Mouse (Mus musculus) gastrocnemius, adult 18-20 months (tissue): ENCODE measurements around the gene Rap1gap. TPM values are rescaled to one million over a fixed set of nuclear protein-coding genes. Genes with fewer than 3 reads are reported as not detected.

Source experiments
- DNase-seq: peaks from one replicate; pipeline ENCODE4 v3.0.0; 2021; ENCODE audit warnings: low spot score
- total RNA-seq, 2 experiments: library from RNA; stranded (reverse); gene quantifications; 2 replicates each; pipeline ENCODE4 v1.2.3; 2021

Rap1gap gene
- total RNA-seq, 2 experiments from 2014 or later: 8.3 to 10.2 TPM

DNA sequence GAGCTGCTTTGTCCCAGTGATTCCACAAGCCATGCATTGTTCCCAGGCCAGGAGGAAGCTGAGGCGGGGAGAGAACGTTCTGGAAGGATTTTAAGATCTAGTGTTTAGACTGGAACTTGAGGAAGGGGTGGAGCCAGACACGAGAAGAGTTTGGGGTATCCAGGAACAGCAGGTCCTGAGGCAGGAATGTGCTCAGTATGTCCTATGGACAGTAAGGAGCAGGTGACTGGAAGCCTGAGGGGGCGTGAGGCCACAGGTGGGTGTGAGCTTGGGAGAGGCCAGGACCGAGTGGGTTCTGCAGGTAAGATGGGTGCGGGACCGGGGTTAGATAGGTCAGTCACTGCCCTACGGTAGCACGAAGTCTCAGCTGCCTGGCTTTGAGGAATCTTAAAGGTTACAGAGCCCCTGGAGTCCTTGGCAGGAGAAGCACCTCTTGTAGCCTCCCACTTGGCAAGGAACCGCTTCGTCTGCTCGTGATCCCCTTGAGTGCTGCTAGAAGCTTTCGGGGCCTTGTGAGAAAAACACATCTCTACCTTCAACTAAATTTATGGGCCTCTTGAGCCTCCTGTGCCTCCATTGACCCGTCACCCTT lies 22.8 kb downstream of the Rap1gap start:
- no peak for DNase-seq

DNA sequence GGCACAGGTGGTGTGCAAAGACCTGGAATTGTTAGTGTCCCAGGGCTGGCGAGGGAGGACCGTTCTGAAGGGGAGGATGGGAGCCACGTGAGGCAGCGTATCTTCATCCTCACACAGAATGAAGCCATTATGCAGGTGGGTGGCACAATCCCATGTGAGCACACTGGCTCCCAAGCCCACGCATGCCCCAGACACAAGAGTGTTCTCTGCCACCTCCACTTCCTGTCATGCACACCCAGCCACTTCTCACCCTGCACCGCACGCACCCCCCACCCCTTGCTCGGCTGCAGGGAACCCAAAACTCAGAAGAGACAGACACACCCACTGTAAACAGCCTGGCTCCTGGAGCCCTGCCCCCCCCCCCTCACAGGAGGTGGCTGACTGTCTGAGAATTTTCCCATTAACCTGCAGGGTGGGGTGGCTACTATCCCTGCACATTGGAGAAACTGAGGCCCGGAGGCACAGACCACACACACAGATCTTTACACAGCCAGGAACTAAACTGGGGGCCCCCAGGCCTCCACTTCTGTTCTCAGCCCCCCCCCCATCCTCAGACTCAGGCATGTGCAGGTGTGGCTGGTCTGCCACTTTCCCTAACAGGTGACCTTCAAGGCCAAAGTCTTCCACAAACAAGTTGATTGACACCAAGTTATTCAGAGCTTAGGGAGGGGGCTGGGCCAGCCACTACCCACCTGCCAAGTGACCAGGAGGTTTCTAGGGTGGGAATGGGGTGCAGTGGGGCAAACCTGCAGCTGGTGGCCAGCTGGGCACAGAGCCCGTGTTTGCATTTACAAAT lies 27.8 kb downstream of the Rap1gap start:
- no peak for DNase-seq

DNA sequence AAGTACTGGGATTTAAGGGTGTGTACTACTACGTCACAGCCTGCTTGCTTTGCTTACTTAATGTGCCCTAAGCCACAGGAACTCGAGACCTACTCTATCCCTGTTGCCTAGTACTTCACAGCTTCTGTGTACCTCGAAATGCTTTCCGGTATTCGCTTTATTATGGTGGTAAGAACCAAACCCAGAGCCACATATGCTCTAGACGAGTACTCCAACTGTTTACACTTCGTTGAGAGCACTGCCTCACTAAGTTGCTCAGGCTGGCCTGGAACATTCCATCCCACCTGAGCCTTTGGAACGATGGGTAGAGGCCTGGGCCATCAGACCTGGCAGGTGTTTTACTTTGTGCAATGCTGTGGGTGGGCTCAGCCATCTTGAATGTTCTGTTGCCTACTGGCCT lies 30.8 kb downstream of the Rap1gap start:
- DNase-seq: no peak

DNA sequence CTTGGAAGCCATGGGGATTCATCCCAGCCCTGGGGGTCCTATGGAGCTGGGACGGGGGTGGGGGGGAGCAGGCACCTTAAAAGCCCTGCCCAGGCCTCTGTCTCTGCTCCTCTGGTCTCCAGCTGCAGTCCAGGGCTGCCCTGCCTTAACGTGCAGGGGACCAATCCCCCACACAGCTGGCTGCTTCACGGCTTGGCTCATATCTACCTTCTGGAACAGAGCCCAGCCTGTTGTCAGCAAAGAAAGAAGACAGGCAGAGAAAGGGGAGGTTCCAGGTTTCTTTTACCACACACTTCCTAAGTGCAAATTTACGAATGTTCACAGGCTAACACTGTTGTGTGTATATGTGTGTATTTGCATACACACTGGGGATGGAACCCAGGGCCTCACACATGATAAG lies 31.4 kb downstream of the Rap1gap start:
- DNase-seq: no peak

DNA sequence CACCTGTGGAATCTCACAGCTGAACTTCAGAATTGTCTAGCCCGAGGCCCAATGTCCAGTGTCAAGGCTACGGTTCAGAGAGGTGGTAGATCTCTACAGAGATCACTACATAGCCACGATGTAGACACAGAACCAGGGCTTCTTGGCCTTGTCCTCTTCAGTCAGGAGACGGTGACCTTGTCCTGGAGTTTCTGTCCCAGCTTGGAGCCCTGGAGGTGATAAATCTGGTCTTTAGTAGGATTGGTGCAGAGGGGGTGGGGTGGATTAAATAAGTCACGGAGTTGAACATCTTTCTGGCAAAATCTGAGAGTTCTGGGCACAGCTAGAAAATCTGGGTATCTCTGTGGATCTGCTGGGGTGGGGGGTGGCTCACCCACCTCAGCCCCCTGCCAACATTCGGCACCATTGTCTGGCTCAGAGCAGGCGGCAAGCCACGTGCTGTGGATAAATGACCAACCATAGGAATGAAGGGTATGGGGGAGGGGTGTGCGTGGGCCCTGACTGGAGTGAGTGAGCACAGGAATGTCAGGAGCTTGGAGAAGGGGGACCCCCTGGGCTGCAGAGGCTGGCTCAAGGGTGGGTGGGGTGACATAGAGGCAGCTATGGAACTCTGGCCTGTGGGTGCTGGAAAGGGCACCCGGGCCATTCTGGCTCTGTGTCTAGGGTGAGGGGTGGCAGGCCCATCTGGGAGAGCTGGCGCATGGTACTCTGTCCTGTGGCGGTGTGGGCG lies 32.8 kb downstream of the Rap1gap start:
- DNase-seq: no peak

DNA sequence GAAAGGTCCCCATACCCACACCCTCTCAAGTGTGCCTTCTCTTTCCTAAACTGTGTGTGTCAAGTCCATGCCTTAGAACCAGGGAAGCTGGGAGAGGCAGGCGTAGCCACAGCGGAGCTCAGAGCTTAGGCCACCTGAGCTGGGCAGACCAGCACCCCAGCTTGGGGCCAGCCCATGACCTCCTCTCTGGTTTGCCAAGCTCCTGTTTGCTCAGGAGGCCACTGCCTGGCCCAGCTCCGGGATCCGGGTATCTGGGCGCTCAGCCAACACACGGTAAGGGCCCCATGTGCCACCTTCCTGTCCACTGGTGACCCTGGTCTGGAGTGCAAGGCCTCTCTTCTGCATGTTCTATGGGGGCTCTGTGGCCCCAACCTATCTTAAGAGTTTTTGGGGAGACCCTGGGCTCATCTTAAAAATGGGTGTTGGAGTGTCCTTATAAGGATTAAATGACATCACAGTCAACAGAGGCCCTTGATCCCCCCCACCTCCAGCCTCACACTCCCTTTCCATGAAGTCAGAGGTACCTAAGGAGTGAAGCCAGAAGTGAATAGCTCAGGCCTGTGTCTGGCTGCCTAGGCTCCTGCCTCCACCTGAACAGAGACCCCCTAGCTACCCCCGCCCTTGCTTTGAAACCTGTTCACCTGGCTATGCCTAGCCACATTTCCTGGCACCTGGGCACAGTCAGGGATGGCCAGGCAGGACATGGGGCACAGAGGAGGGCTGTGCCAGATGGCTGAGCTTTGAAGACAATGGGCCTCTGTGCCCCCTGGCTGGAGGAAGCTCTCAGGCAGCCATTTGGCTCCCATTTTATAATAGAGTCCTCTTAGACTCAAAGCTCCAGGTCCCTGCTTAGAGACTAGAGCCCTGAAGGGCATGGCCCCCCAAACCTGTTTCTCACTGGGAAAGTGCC lies 33.8 kb downstream of the Rap1gap start:
- DNase-seq: no peak

DNA sequence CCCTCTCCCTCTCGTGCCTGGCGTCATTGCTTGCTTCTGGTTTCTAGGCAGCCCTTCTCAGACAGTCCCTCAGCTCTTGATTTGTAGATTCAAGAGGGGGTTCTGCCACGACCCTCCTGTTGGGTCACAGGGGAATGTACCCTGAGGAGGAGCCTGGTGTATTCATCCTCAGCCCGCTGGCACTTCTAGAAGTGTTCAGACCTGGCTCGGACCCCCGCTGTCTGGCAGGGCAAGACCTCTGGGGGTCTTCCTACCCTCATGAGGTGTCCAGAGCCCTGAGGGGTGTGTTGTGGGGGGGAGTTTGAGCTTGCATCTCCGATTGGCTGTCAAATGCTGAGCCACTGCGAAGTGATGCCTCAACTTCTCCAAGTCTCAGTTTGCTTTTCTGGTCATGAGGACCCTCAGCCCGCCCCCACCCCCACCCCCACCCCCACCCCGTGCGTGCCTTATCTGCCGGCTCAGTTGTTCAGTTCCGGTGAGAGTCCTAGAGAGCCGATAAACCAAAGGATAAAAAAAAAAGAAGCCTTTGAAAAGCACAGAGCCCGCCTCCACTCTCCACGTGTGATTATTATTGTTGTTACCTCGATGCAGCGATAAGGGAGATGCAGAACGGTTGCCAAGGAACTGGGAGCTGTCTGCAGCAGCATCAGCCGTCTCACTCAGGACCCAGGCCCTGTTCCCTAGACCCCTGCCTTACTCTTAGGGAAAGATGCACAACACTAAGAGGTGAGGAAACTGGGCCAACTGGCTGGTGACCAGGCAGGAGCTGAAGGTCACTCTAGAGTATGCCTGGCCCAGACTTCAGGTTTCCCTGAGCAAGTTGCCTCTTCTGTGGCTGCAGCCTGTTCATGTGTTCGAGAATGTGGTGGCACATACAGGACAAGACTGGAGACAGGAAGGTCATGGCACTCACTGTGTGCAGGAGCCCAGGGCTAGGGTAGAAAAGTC lies 35.0 kb downstream of the Rap1gap start:
- DNase-seq: no peak

DNA sequence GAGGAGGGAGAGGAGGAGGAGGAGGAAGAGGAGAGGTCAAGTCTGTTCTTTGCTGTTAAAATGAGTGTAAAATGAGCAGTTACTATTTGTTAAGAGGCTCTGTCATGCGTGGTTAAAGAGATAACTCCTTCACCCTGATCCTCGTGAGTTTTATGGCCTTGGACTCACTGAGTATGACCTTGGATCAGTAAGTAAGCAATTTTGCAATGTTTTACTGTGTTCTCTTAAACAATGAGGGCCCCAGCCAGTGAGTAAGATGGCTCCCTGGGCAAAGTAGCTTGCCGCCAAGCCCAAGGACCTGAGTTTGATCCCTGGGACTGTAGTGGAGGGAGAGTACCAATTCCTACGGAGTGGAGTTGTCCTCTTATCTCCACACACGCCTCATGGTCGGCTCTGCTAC lies 36.4 kb downstream of the Rap1gap start:
- DNase-seq: no peak

DNA sequence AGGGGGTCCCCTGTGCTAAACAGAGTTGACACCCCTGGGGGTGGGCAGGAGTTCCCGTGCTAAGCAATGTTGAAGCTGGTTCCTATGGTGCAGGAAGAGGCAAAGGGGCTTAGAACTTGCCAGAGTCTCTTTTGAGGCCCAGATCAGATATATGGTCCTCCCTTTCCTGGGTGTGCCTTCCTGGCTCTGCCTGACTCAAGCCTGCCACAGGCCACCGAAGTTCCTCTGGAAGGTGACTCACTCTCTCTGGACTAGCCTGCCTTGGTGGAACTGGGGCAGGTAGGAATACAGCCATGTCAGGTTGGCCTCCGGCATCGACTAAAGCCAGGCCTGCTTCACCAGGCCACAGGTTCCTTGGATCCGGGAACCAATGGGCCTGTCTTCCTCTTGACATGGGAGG lies 38.6 kb downstream of the Rap1gap start:
- DNase-seq: no peak

DNA sequence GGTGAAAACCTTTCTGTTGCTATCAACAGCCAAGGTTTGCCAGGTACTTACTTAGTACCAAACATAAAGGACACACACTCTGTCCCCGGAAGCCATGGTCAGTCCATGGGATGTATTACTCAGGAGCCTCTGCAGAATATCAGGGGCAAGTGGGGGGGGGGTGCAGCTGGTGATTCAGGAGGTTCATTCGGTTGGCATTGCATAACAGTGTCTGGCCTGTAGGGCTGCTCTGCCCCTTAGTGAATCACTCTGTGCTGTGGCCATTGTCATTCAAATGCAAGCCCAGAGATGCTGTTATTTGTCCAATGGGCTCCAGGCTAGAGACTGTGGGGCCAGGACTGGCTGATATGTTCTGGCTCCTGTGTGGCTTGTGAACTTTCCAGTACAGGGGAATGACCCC lies 40.0 kb downstream of the Rap1gap start:
- no peak for DNase-seq

DNA sequence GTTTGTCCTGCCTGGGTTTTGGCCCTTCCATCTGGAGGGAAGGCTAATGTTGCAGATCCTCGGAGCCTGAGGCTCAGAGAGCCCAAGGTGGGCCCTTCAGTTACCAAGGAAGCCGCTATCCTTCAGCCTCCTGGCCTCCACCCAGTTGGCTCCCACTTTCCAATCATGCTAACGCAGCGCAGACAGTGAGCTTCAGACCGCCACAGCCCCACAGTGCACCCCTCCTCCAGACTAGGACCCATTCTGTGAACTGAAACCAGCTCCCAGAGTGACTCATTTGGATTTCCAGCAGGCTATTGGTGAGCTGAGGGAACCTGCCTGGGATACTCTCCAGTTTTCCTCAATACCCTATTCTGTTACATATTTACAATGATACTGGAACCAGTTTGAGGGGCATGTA lies 40.9 kb downstream of the Rap1gap start:
- no peak for DNase-seq

DNA sequence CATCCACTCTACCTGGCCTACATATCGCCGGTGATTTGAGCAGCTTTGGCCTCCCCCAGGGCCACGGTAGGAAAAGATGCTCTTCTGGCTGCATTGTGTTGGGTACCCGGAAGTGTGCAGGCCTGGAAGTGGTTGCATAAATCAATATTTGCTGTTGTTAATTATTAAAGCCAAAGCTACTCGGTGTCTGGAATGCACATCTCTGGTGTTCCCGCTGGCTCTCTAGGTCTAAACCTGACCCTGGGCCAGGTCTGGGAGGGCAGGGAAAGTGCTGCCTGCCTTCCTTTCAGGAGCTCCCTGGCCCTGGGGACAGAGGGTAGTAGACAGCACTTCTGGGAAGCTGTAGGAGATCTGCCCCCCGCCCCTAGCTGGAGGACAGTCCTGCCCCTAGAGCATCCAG lies 42.0 kb downstream of the Rap1gap start:
- DNase-seq: no peak

DNA sequence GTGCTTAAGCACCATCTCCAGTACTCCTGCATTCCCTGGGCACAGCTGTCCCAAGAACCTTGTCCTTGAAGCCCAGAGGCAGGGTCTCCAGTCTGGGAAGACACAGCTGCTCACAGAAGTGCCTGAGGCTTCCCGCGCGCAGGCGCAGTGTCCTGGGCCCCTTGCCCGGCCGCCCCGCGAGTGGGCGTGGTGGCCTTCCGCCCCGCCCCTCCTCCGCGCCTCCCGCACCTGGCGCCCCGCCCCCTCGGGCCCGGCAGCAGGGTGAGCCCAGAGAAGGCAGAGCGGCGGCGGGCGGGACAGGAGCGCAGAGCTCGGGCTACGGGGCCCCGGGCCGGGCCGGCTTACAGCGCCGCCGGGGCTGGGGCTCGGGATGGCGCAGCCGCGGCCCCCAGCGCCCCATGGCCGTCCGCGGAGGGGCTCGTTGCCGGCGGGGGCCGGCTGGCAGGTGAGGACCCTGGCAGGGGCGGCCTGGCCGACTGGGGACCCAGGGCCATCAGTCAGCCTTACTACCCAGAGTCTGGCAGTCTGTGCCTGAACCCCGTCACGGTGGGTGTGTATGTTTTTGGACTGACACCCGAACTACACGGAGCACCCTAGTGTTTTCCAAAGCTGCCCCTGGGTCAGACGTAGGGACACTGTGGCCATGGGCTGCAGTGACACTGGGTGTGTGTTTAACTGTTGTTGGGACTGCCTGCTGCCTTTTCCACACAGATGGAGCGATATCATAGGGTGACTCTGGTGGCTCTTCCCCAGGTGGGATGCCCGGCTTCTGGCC lies 42.9 kb downstream of the Rap1gap start:
- peak; percentile 85 for DNase-seq

DNA sequence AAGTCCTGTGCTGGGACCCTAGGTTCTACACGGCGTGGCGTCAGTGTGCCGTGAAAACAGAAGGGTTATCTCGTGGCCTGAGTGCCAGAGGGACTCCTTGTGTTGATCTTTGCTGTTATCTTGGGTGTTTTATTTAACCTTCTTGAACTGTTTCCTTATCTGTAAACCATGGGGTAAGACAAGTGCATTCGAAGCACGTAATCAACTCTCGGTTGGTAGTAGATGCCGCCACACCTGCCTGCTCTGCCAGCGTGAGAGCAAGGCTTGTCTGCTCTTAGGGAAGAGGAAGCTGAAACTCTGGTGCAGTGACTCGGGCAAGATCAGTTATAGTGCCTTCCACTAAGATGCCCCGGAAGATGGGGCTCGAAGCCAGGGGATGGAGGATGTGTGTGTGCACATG lies 48.4 kb downstream of the Rap1gap start:
- DNase-seq: no peak

DNA sequence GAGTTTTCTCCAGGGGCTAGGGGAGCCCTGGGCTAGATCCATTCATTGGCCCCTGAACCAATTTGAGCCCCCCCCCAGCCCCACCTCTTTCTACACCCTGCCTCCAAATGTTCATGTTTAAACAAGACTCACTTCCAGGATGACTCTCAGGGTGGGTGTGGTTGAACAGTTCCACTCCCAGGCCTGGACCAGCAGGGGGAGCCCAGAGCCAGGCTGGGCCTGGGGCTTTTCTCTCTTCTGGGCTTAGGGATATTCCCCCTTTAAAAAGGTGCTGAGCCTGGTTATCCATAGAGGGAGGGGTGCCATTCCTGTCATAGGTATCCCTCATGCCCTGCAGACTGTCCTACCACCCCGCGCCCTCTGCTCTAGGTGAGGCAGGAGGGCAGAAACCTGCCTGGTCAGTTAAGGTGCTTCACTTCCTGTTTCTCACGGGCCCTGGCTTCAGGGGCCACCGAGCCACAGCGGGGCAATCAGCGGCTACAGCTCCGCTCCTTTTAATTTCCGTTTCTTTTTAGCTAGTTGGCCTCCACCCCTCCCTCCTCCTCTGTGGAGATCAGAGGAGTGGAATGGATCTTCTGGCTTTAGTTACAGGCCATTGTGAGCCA lies 49.6 kb downstream of the Rap1gap start:
- no peak for DNase-seq

DNA sequence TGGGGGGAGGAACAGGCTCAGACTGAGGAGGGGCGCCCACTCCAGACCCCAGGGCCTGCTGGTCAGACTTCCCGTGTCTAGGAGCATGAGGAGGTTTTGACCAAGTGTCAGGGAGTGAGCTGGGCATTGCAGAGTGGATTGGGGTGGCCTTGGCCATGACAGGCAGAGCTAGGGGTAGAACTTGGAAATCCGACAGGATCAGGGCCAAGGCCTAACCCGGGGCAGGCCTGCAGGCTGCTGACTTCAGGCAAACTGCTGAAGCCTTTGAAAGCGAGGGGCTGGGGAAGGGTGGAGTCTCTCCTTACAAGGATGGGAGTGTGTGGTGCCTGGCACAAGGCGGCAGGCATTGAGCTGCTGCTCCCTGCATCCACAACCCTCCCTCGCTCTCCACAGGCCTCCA lies 52.5 kb downstream of the Rap1gap start:
- no peak for DNase-seq

DNA sequence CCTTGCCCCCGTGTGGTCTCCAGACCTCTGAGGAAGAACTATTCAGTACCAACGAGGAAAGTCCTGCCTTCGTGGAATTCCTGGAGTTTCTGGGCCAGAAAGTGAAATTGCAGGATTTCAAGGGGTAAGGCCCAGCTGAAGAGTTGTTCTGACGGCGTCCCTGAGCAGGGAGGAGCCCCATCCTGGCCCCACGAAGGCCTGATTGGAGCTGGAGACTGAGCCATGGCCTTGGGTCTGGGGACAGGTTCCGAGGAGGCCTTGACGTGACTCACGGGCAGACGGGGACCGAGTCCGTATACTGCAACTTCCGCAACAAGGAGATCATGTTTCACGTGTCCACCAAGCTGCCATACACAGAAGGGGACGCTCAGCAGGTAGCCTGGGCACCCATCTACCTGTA lies 53.1 kb downstream of the Rap1gap start:
- DNase-seq: no peak

DNA sequence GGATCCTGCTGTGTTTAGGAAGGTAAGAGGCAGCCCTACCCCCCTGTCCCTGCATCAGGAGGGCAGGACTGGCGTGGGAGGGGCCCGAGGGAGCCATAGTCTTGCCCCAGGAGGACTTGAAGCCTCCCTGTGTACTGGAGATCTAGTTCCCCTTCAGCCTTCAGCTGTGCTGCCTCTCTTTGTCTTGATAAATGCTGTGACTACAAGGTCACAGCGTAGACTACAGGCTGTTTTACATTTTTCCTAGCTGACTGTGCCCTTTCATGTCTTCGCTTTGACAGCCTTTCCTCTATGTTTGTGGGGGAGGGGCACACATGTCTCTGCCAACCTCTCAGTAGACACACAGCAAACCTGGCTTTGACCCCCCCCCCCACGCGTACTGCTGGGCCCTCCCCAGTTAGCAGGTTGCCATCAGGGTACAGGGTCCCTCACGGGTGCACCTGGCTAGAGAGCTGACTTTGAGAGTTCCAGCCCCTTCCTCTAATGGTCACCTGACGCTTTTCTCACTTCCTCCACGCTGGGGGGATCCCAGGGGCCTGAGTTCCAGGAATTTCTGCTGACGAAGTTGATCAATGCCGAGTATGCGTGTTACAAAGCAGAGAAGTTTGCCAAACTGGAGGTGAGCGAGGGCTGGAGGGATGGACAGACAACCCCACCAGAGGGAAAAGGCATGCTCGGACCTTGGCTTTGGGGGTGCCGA lies 55.0 kb downstream of the Rap1gap start:
- DNase-seq: no peak

DNA sequence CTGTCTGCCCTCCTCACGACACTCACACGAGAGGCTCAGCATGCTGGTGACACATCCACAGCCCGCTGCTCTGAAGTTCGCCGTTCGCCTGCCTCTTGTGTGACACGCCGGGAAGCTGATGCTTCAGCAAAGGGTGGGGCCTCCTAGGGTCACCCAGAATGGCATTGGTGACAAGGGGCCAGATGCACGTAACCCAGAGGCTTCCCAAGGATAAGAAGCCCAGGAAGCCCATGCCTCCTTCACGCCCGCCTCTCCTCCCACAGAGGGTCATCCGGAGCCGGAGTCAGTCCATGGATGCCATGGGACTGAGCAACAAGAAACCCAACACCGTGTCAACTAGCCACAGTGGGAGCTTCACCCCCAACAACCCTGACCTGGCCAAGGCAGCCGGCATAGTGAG lies 57.0 kb downstream of the Rap1gap start:
- no peak for DNase-seq
